Mouse (Mus musculus): ENCODE data around the gene Mapk7. TPM values are rescaled to one million over a fixed set of nuclear protein-coding genes. Genes with fewer than 3 reads are reported as not detected.
A peak's percentile ranks its signal among the peaks of the same experiment; 100 is the strongest.

The Mapk7 gene
- polyA plus RNA-seq, 1 experiment from 2014 or later = 63.0 TPM

DNA sequence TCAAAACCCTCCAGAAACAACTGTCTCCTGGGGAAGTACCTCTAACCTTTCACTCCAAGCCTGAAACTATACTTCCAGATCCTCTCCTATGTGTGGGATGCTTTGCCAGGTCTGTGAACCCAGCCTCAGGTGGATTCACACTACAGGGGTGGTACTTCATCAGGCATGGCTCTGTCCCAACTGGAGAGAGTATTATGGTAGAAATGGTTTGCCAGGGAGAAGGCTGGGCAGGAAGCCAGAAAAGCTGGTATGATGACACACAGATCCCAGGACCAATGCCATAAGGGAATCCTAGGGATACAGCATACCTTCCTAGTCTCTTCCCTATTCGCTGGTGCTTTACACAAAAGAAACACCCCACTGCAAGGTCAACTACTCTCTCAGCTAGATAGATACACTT, 32.7 kb upstream of the Mapk7 start:
- no peak for ATAC-seq
- Histone ChIP-seq H3K36me3 (ENCODE audit: control insufficient read depth, insufficient read depth, low read length) (peaks cover 6% of the 10 kb centered on the region; the same call in 1 of the 2 replicates), H3K4me2 (ENCODE audit: low read length) (no peak overlapping the region), H3K4me3 (ENCODE audit: low read depth, low read length) (no peak overlapping the region), H3K9ac (ENCODE audit: low read depth, low read length) (no peak overlapping the region), H3K27me3 (ENCODE audit: control insufficient read depth, insufficient read depth, low read depth, low read length) (no peaks in the 10 kb centered on the region), H3K27ac (ENCODE audit: low read length) (no peak overlapping the region), H3K4me1 (ENCODE audit: control insufficient read depth, insufficient read depth, low read length) (peaks cover 5% of the 10 kb centered on the region; the same call in 1 of the 2 replicates), H3K9me3 (replicated peaks; ENCODE audit: control insufficient read depth, low read length, poor library complexity, severe bottlenecking) (no peaks in the 10 kb centered on the region)
- 86% methylated on average over 1 of the region's 1 CpGs for WGBS

- no peak for ATAC-seq
- H3K27me3 ChIP-seq (ENCODE audit: control insufficient read depth, insufficient read depth, low read depth, low read length) = no peaks in the 10 kb centered on the region
- no peak overlapping the region for H3K9ac ChIP-seq (ENCODE audit: low read depth, low read length)
- no peak overlapping the region for H3K4me2 ChIP-seq (ENCODE audit: low read length)
- peaks cover 32% of the 10 kb centered on the region for H3K36me3 ChIP-seq (ENCODE audit: control insufficient read depth, insufficient read depth, low read length)
- H3K9me3 ChIP-seq (replicated peaks; ENCODE audit: control insufficient read depth, low read length, poor library complexity, severe bottlenecking) = no peaks in the 10 kb centered on the region
- no peak overlapping the region for H3K4me3 ChIP-seq (ENCODE audit: low read depth, low read length)
- no peak overlapping the region for H3K27ac ChIP-seq (ENCODE audit: low read length)
- no peaks in the 10 kb centered on the region for H3K4me1 ChIP-seq (ENCODE audit: control insufficient read depth, insufficient read depth, low read length)
- WGBS = 85% methylated on average over 3 of the region's 3 CpGs
Observed at GRCm38 (mm10) chr11:61519484-61520107, 25.4 kb upstream of the Mapk7 start.

DNA sequence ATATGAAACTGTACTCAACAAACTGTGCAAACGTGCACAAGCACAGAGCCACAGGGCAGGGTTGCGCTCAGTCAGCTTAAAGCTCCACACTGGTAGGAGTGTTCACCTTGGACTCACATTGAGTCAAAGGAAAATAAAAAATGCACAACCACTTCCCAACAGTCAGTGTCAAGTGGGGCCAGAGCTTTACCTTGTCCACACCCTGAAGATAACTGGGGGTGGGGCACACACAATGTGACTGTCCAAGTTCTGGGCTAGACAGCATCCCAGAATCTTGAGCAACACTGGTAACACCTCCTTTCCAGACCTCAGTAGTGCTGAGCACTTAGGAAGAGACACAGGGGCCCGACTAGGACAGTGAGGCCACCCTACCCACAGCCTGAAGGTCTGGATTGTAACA, 24.7 kb upstream of the Mapk7 start:
- no peak for ATAC-seq
- Histone ChIP-seq H3K27me3 (ENCODE audit: control insufficient read depth, insufficient read depth, low read depth, low read length) (no peaks in the 10 kb centered on the region), H3K4me3 (ENCODE audit: low read depth, low read length) (no peak overlapping the region), H3K4me2 (ENCODE audit: low read length) (no peak overlapping the region), H3K27ac (ENCODE audit: low read length) (no peak overlapping the region), H3K4me1 (ENCODE audit: control insufficient read depth, insufficient read depth, low read length) (no peaks in the 10 kb centered on the region), H3K9me3 (replicated peaks; ENCODE audit: control insufficient read depth, low read length, poor library complexity, severe bottlenecking) (no peaks in the 10 kb centered on the region), H3K36me3 (ENCODE audit: control insufficient read depth, insufficient read depth, low read length) (peaks cover 32% of the 10 kb centered on the region), H3K9ac (ENCODE audit: low read depth, low read length) (no peak overlapping the region)
- 89% methylated on average over 3 of the region's 3 CpGs for WGBS

- H3K4me1 ChIP-seq (ENCODE audit: control insufficient read depth, insufficient read depth, low read length) = no peaks in the 10 kb centered on the region
- H3K4me2 ChIP-seq (ENCODE audit: low read length) = no peak overlapping the region
- 100% methylated on average over 1 of the region's 1 CpGs for WGBS
- no peaks in the 10 kb centered on the region for H3K9me3 ChIP-seq (replicated peaks; ENCODE audit: control insufficient read depth, low read length, poor library complexity, severe bottlenecking)
- no peak overlapping the region for H3K9ac ChIP-seq (ENCODE audit: low read depth, low read length)
- H3K27me3 ChIP-seq (ENCODE audit: control insufficient read depth, insufficient read depth, low read depth, low read length) = no peaks in the 10 kb centered on the region
- H3K27ac ChIP-seq (ENCODE audit: low read length) = no peak overlapping the region
- peaks cover 32% of the 10 kb centered on the region for H3K36me3 ChIP-seq (ENCODE audit: control insufficient read depth, insufficient read depth, low read length)
- no peak overlapping the region for H3K4me3 ChIP-seq (ENCODE audit: low read depth, low read length)
- ATAC-seq = no peak
Observed at GRCm38 (mm10) chr11:61517971-61518370, 23.8 kb upstream of the Mapk7 start.

GRCm38 (mm10) chr11:61514953-61515352, 20.7 kb upstream of the Mapk7 start:
- WGBS = 34% methylated on average over 3 of the region's 3 CpGs
- no peak overlapping the region for H3K4me2 ChIP-seq (ENCODE audit: low read length)
- no peaks in the 10 kb centered on the region for H3K4me1 ChIP-seq (ENCODE audit: control insufficient read depth, insufficient read depth, low read length)
- H3K9ac ChIP-seq (ENCODE audit: low read depth, low read length) = no peak overlapping the region
- H3K9me3 ChIP-seq (replicated peaks; ENCODE audit: control insufficient read depth, low read length, poor library complexity, severe bottlenecking) = no peaks in the 10 kb centered on the region
- H3K36me3 ChIP-seq (ENCODE audit: control insufficient read depth, insufficient read depth, low read length) = peaks cover 19% of the 10 kb centered on the region
- H3K27ac ChIP-seq (ENCODE audit: low read length) = no peak overlapping the region
- H3K27me3 ChIP-seq (ENCODE audit: control insufficient read depth, insufficient read depth, low read depth, low read length) = no peaks in the 10 kb centered on the region
- no peak overlapping the region for H3K4me3 ChIP-seq (ENCODE audit: low read depth, low read length)
- ATAC-seq = no peak

GRCm38 (mm10) chr11:61504713-61505257, 10.6 kb upstream of the Mapk7 start, which contains the start of gene B9d1:
Gene B9d1, plus strand, starts transcription at chr11:61505144.
- peak within 1 kb of the TSS; percentile 72 for H3K4me2 ChIP-seq (ENCODE audit: low read length)
- ATAC-seq = peak; percentile 95
- H3K9ac ChIP-seq (ENCODE audit: low read depth, low read length) = peak within 1 kb of the TSS; percentile 76
- H3K4me1 ChIP-seq (ENCODE audit: control insufficient read depth, insufficient read depth, low read length) = peaks cover 16% of the 10 kb centered on the region
- WGBS = under 1% methylated on average over 39 of the region's 39 CpGs
- peak within 1 kb of the TSS; percentile 62 for H3K4me3 ChIP-seq (ENCODE audit: low read depth, low read length)
- H3K27ac ChIP-seq (ENCODE audit: low read length) = peak within 1 kb of the TSS; percentile 93
- no peaks in the 10 kb centered on the region for H3K9me3 ChIP-seq (replicated peaks; ENCODE audit: control insufficient read depth, low read length, poor library complexity, severe bottlenecking)
- no peaks in the 10 kb centered on the region for H3K36me3 ChIP-seq (ENCODE audit: control insufficient read depth, insufficient read depth, low read length)
- no peaks in the 10 kb centered on the region for H3K27me3 ChIP-seq (ENCODE audit: control insufficient read depth, insufficient read depth, low read depth, low read length)

DNA sequence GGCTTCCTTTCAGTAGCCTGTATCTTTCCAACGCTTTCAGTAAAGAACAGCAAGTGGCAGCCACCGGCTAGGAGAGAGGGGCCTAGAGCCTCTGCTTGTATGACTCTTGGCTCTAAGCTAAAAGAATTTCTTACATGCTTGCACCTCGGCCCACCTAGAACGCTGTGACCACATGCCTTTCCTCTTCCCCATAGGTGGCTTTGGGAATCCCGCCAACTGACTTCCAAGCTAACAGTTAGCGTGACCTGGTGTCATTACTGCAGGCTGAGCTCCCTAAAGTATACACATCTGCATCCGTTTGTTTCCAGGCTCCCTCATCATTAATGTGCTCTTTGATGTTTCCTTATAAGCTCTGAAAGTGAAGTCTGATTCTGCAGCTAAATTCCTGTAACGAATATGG, 9.7 kb upstream of the Mapk7 start:
- WGBS = 61% methylated on average over 8 of the region's 8 CpGs
- no peaks in the 10 kb centered on the region for H3K9me3 ChIP-seq (replicated peaks; ENCODE audit: control insufficient read depth, low read length, poor library complexity, severe bottlenecking)
- peaks cover 16% of the 10 kb centered on the region for H3K4me1 ChIP-seq (ENCODE audit: control insufficient read depth, insufficient read depth, low read length)
- H3K4me3 ChIP-seq (ENCODE audit: low read depth, low read length) = peak overlapping the region; percentile 62
- H3K4me2 ChIP-seq (ENCODE audit: low read length) = peak overlapping the region; percentile 72
- no peaks in the 10 kb centered on the region for H3K36me3 ChIP-seq (ENCODE audit: control insufficient read depth, insufficient read depth, low read length)
- no peak for ATAC-seq
- peak overlapping the region; percentile 76 for H3K9ac ChIP-seq (ENCODE audit: low read depth, low read length)
- no peaks in the 10 kb centered on the region for H3K27me3 ChIP-seq (ENCODE audit: control insufficient read depth, insufficient read depth, low read depth, low read length)
- H3K27ac ChIP-seq (ENCODE audit: low read length) = peak overlapping the region; percentile 93

DNA sequence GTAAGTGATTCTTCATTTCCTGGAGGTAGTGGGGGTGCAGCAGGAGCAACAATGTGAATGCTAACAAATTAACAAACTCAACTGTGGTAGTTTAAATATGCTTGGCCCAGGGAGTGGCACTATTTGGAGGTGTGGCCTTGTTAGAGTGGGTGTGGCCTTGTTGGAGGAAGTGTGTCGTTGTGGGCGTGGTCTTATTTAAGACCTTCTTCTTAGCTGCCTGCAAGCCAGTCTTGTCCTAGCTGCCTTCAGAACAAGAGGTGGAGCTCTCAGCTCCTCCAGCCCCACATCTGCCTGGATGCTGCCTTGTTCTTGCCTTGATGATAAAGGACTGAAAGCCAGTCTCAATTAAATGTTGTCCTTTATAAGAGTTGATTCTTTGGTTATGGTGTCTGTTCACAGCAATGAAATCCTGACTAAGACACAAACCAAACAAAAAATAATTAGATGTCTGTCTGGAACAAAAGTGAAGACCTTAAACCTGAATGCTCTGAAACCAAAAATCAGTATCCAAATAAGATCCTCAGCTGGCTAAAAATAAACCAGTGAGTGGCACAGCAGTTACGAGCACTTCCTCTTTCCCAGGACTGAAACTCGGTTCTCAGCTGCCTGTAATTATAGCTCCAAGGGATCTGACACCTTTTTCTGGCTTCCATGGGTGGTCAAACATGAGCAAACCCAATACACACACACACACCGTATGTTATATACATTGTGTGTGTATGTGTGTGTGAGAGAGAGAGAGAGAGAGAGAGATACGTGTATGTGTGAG, 4.7 kb upstream of the Mapk7 start:
- H3K4me2 ChIP-seq (ENCODE audit: low read length) = no peak overlapping the region
- no peaks in the 10 kb centered on the region for H3K36me3 ChIP-seq (ENCODE audit: control insufficient read depth, insufficient read depth, low read length)
- H3K9me3 ChIP-seq (replicated peaks; ENCODE audit: control insufficient read depth, low read length, poor library complexity, severe bottlenecking) = no peaks in the 10 kb centered on the region
- WGBS = 92% methylated on average over 6 of the region's 6 CpGs
- H3K4me1 ChIP-seq (ENCODE audit: control insufficient read depth, insufficient read depth, low read length) = peaks cover 6% of the 10 kb centered on the region; the same call in 1 of the 2 replicates
- no peak overlapping the region for H3K9ac ChIP-seq (ENCODE audit: low read depth, low read length)
- no peak overlapping the region for H3K27ac ChIP-seq (ENCODE audit: low read length)
- H3K4me3 ChIP-seq (ENCODE audit: low read depth, low read length) = no peak overlapping the region
- no peaks in the 10 kb centered on the region for H3K27me3 ChIP-seq (ENCODE audit: control insufficient read depth, insufficient read depth, low read depth, low read length)
- no peak for ATAC-seq

DNA sequence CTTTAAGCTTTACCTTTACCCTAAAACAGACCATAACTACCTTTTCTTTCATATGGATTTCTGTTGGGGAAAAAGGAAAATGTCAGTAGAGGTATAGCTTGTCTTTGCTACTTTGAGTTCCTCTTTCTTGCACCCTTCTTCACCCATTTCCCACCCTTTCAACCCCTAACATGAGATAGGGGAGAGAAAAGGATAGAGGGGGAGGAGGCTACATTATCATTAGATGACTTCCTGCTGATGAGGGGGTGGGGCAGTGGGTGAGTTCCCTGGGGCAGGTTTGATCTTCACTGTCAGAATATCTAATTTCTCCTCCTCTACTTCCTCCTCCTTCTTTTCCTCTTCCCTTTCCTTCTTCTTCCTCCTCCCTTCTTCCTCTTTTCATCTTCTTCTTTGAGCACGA, 3.3 kb upstream of the Mapk7 start:
- WGBS = 60% methylated on average over 1 of the region's 1 CpGs
- H3K27ac ChIP-seq (ENCODE audit: low read length) = no peak overlapping the region
- H3K9ac ChIP-seq (ENCODE audit: low read depth, low read length) = no peak overlapping the region
- H3K4me3 ChIP-seq (ENCODE audit: low read depth, low read length) = no peak overlapping the region
- H3K9me3 ChIP-seq (replicated peaks; ENCODE audit: control insufficient read depth, low read length, poor library complexity, severe bottlenecking) = no peaks in the 10 kb centered on the region
- no peak for ATAC-seq
- H3K36me3 ChIP-seq (ENCODE audit: control insufficient read depth, insufficient read depth, low read length) = no peaks in the 10 kb centered on the region
- peaks cover 10% of the 10 kb centered on the region for H3K4me1 ChIP-seq (ENCODE audit: control insufficient read depth, insufficient read depth, low read length)
- no peak overlapping the region for H3K4me2 ChIP-seq (ENCODE audit: low read length)
- no peaks in the 10 kb centered on the region for H3K27me3 ChIP-seq (ENCODE audit: control insufficient read depth, insufficient read depth, low read depth, low read length)
